Mouse (Mus musculus) spleen, postnatal 4 days (tissue): Measurements from ENCODE around the gene Brat1.
"Not testable (repeated sequence)": the region's sequence is repeated elsewhere in the genome, so short reads cannot be mapped to it uniquely, and the experiment has no call there.

Experiments
- DNase-seq, 2 experiments: peaks; one replicate each; pipeline ENCODE4 v3.0.0; 2022; ENCODE audit warnings: low spot score in 2 of 2

Gene Brat1

DNA sequence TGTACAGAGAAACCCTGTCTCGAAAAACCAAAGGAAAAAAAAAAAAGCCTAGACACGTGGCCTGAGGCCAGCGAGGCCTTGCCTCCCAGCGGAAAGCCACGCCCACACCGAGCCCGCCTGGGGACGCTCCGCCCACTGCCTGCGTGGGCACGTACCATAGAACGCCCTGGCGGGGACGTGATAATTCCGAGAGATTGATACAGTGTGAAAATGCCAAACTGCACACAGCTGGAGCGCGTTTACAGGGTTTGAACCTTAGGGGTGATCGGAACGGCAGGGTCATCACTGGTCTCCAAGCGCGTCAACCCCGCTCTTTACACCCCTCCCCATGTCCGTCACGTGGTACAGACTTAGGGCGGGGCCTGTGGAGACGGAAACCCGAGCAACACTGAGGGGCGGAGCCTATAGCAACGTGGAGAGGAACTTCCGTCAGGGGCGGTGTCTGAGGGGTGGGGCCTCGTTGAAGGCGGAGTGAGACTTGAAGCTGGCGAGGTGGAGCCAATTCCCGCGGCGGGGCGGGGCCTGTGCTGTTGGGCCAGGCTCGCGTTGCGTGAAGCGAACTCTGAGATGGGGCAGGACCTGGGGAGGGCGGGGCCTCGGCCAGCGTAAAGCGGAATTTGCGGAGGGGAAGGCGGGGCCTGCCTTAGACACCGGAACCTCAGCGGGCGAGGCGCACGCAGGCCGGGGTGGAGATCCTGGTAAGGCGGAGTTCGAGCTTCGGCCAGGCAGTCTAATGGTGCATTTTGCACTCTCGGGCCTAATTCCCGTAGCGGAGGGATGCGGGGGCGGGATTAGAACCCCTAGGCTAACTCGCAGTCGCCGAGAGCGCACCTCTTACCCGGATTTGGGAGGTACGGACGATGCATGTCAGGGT lies at the start of gene Brat1:
TSS of gene Brat1 (plus strand) at position 634 of the 874 bp plus-strand sequence.
- peak; percentile 99 to 100 for DNase-seq

DNA sequence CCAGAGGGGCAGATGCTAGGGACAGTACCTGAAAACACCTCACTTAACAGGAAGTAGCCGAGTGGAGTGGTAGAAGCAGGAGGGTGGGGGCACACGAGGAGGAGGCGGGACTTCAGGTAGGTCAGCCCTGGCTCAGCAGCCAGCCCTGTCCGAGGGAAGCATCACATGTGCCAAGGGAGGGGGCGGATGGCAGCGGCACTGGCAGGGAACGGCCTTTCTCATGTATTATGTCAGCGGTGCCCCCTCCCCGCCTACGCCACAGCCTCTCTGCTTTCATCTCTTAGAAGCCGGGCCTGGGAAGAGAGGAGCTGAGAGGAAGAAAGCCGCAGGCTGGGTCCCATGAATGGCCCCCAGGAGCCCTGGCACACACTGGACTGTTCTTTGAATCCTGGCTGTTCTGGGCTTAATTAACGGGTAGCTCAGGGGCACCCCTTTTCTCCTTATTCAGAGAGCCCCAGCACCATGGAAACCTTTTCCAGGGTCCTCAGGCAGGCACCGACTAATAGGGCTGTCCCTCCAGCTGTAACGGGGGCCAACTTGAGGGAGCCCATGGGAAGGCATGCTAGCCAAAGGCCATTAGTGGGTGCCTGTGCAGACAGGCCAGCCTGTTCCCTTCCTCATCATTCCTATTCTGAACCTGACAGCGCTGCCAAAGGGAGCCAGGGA lies 45.1 kb upstream of the Brat1 start:
- no peak for DNase-seq

DNA sequence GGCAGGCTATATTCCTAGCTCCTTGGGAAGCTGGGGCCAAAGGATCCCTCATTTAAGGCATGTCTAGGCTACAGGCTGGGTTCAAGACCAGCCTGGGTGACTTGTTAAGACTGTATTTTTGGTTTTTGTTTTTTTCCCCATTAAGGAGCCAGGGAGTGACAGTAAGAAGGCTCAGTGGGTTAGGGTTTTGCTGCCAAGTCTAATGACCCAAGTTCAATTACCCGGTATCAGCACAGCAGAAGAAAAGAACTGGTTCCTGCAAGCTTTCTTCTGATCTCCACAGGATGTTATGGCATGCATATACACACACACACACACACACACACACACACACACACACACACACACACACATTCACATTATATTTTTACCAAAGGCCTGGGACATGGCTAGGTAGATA lies 44.4 kb upstream of the Brat1 start:
- no peak for DNase-seq

DNA sequence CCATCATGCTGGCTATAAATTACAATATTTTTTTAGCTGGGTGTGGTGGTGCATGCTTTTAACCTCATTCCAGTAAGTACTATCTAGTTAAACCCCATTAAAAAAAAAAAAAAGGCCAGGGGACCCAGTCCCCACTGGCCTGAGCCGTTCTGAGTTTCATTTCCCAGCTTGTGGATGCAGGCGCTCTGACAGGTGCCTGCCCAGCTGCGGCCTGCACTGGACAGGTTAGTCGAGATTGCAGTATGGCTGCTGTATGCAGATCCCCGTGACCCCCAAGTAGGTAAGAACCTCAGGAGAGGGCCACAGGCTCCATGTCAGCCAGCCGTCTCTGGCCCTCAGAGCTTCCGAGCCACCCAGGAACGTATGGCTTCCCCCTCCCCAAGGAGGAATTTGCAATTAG lies 43.4 kb upstream of the Brat1 start:
- DNase-seq, result no peak

DNA sequence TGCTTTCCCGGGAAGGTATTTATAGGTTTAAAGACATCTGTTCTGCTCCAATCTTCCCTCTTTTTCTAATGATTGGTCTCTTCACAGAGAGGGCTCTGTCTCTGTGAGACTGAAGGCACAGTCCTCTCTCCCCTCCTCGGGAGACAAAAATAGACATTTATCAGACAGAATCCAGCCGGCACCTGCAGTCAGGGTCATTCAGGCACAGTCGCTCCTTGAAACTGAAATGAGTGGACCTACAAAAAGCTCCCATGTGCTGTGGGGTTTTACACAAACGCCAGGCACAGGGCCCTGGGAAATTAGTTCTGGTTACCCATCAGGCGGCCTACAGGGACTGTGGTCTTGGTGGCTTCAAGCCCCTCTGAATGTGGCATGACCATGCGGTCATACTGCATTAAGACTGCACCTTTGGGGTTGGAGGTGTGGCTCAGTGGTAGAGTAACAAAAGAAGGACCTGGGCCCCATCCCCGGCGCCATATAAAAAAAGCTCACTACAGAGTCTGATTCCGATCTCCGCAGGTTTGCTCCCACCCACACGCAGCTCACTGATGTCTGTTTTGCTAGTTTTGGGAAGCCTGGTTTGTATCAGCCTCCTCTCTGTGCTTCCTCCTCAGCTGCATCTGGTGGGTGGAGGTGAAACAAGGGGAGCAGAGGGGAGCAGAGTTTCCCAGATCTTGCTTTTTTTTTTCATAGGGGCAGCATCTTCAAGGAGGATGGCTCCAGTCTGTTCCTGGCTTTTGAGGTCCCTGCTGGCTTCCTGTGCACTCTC lies 42.8 kb upstream of the Brat1 start:
- no peak for DNase-seq

DNA sequence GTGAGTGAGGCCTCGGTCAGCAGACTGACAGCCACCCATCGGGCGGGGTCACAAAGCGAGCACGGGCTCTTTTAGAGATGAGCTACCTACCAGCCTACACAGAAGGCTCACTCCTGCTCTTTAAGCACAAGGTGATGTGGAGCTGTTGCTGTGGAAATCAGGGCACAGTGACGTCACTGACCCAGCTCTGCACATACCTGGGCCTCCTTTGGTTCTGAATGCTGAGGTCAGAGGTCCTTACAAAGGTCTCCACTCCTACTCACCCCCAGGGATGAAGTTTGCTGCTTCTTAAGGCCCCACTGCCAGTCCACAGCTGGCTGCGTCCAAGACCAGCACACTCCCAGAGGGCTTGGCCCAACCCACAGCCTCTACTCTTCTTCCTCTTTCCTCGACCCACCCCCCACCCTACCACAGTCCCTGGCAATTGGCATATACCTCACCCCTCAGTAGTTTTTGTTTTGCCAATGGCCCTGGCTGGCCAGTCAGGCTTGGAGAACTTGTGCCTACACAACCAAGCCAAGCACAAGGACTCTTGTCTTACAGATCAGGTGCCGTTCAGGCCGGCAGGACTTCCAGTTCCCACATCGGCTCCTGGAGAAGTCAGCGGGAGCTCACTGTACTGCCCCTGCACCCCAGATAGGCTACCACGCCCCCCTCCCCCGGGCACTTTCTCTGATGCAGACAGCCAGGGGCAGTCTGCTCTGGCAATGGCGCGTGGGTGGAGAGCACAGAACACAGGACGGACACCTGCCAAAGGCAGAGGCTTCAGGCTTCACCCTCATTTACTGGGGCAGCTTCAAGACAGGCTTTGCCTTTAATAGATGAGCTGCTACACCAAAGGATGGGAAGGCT lies 41.8 kb upstream of the Brat1 start:
- peak; percentile 39 to 71 for DNase-seq

DNA sequence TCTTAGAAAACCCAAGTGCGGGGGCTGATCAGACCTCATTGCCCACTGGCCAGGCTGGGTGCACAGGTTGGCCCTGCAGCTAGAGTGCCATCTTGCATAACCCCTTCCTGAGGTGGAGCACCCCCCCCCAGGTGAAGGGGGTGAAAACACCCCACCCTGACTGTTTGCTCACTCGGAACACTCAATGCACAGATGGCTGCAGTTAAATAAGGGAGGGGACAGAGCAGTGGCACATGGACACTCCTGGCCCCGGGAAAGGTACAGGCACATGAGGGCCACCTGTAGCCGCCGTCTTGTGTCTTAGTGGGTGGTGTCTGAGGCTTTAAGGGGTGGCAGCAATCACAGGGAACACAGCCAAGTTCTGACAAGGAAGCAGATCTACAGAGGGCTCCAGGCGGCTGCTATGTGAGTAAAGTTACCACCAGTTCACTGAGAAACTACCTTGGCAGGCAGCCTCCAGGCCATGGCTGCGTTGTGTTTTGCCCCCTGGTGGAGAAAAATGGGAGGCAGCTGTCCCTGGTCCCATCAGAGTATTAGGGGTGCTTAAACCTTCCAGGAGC lies 41.1 kb upstream of the Brat1 start:
- peak; percentile 77 to 88 for DNase-seq

DNA sequence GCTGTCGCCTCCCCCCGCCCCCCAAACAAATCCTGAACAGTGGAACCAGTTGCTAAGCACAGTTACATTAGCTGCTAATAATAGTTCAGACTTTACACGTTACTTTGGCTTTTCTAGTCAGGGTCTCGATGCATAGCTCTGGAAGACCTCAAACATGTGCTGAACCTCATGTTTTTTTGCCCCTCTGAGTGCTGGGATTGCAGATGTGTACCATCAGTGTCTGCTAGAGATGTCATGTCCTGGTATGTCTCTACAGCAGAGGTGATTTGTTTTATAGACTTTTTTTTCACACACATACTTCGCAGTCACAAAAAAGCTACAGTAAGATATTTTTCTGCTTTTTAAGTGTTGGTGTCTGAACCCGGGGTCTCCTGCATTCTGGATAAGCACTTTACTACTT lies 32.7 kb upstream of the Brat1 start:
- no peak for DNase-seq

DNA sequence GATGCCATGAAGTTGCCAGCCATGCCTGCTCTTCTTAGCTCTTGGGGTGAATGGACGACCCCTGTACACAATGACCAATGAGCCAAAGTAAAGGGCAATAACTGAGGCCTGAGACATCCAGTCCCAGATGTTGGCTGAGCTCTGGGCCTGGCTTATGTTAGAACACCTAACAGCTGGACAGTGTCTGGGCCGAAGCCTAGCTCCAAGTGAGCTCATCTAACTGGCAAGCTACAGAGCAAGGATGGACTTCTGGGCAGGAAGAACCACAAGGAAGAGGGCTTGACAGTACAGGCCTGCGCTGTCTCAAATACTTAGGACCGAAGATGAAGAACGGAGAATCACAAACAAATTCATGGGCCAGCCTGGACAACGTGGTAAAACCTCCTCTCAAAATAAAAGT lies 32.2 kb upstream of the Brat1 start:
- DNase-seq, result not testable (repeated sequence)

DNA sequence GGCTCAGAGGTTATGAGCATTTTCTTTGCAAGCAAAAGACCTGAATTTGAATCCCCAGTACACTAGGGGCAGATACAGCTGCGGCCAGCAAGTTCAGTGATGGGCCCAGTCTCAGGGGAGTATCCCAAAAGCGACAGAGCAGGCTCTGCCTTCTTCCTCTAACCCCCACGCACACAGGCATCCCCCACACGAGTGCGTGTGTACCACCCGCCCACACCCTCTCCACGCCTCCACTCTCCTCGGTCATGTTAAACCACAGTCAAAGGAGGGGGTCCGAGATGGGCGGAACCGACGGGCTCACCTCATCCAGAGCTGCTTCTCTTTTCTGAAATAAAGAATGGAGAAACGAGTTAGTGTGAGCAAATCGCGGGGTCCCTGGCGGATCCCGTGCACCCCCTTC lies 30.8 kb upstream of the Brat1 start:
- DNase-seq, result no peak

DNA sequence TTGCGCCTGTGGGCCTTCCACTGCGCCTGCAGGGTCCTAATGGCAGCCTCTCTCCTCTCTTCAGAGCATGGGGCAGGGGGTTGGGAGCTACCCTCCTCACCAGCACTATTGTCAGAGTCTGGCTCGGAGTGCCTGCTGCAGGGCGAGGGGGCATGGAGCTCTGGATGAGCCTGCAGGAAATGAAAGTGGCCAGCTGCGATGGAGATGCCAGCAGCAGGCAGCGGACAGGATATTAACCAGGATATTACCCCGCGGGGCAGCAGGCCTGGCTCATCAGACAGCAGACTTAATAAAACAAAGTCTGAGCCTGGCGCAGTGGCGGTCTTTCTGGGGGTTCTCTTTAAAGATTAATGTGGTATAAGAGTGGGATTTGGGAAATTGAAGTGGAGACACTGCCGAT lies 29.7 kb upstream of the Brat1 start:
- no peak for DNase-seq

DNA sequence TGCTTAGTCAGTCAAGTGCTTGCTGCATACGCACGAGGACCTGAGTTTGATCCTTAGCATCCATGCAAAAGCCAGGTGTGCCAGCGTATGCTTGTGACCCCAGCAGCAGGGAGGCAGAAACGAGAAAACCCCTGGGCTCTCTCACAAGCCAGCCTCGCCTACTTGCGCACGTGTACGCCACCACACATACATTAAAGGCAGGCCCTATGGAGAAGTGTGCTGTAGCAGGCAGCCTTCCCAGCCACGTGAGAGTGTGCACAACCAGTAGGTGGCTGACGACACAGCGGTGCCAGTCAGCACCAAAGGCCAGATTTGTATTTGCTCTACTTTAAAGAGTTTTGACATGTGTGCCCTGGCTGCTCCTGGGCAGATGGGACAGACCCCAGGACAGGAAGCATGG lies 29.2 kb upstream of the Brat1 start:
- DNase-seq, result no peak

DNA sequence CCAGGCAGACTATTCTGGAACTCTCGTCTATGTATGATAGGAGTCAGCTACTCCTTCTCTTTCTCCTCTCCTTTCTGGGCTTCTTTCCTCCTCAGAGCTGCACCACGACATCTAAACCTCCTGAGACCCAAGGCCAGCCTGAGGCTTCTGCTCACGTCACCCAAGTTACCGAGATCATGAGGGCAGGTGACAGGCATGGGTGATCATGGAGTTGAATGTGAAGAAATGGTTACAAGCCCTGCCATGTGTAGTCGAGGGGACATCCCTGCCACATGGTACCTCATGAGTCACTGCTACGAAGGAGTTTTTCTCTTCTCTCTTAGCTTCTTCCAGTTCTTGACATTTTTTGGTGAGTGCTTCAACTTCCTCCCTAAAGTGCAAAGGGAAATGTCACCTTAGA lies 27.7 kb upstream of the Brat1 start:
- no peak for DNase-seq

DNA sequence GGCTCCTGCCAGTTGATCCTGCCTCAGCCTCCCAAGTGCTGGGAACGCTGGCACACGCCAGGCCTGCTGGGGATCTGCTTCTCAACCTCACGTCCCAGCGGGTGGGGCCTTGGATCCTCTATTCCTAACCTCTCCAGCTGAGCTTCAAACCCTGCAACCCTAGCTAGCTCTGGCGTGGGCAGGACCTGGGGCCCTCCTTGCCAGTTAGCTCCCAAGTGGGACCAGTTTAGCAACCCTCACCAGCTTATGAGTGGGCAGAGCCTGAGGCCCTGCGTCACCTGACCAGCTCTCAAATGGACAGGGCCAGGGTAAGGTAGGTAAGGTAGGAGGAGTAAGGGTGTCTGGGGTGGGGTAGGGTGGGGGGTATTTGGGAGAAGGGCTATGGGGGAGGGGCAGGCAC lies 24.8 kb upstream of the Brat1 start:
- DNase-seq, result no peak

DNA sequence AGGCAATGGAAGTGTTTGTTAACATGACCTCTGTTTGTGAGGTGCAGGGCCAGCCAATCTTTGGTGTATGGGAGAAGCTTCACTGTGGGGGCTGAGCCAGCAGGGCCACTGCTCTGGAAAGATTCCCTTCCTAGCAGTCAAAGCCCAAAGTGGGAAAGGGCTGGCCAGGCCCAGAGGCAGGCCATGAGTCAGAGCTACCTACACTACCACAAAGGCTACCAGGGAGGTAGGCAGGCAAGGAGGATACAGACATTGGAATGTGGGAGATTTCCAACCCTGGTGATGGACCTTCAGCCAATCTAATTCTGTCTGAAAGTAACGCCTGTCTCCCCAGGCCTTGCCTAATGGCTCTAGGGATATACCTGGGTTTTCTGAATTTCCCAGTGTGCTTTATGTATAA lies 23.9 kb upstream of the Brat1 start:
- no peak for DNase-seq

DNA sequence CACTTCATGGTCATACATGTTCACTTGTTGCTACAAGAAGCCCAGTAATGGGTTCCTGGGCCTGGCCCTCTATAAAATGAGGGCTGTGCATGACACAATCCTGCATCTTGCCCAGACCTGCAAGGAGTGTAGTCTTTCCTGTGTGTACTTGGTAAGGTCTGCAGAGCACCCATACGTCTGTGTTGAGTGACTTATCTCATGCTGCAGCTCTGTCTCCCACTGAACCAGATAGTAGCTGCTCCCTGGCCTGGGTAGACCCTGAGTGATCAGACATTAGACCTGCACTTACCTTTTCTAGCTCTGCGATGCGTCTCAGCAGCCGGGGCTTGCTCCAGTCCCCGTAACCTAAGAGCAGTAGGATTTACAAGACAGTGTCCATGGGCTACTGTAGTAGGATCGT lies 22.7 kb upstream of the Brat1 start:
- DNase-seq, result no peak

DNA sequence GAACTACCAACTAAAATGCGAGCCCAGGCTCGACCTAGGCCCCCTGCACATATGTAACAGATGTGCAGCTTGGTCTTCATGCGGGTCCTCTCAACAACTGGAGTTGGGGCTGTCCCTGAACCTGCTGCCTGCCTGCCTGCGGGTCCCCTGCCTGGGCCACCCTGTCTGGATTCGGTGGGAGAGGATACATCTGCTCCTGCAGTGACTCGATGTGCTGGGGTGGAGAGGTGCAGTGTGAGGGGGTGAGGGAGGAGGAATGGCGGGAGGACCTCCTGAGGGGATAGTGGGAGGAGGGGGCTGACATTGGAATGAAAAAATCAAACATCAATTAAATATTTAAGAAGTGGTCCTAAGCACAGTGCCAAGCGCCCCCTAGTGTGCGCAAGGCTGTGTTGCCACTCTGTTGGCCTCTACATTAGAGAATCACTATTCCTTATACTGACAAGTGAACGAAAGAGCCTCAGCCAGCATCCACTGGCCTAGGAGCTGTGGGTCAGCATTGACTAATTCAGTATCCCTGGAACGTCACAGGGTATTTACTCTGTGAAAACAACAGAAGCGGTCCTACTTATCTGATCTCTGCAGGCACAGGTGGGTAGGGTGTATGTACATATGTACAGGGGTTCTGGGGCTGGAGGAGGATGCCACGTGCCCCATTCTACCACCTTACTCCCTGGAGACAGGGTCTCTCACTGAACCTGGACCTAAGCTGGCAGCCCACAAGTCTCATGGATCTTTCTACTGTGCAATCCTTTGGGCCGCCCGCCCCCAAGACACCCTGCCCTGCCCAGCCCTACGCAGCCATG lies 20.3 kb upstream of the Brat1 start:
- peak in 1 of 2 experiments; percentile 76 for DNase-seq

DNA sequence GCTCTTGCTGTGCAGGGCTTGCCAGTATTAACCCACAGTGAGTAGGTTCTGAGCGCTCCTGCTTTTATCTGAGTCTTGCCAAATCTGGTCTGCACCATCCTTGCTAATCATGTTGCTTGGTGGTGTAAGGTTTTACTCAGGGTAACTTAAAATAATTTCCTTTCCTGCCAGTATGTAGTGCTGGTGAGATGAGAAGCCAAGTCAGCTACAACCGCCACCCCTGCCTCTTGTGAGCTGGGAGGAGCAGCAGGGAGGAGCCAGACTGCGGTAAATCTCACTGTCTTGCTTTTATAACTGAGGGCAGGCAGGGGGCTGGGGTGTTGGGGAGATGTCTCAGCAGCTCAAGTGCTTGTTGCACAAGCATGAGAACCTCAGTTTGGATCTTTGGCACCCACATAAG lies 16.4 kb upstream of the Brat1 start:
- DNase-seq, result no peak

DNA sequence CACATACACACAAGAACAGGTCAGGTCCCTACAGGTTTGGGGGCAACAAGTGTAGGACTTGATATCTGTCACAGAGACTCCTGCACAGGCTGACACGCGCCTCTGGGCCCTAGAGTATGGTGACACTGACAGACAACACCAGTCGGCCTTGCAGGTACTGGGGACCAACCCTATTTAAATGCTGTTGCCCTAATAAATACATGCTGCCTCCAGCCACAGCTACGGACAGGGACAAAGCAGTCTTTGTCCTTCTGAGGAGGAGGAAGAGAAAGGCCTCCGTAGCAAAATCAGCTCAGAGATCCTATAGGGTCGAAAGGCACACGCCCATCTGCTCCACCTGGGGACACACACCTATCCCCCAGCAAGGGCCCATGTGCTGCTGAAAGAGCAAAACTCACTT lies 8.8 kb upstream of the Brat1 start:
- DNase-seq, result no peak

DNA sequence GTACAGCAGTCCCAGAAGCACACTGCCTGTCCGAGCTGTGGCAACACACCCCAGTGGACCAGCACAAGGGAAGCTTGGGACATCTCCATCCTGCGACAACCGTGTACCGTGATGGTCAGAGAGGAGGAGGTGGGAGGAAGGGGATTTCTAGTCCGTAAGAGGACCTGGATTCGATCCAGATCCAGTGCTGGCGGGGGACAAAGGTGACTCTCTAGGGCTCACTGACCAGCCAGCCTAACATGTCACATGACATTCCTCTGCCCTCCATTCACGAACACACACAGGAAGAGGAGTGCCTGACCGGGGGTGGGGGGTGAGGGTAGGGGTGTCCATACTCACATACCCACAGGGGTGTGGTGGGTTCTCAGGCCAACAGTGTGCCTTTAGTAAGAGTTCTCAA lies 5.0 kb upstream of the Brat1 start:
- no peak for DNase-seq
